14 mouse cellular contexts compared by ENCODE assay signal in genomic region chr1:34059231-34059630, GRCm38 (mm10).
"Had no signal": no experiment of that assay in that cellular context is flagged by ENCODE, and none has a peak within 500 bp of the region (broad histone marks: within the 10 kb centered on the region; RNA-seq: fewer than 3 reads in every experiment).

No protein-coding gene starts in this region.

- ATAC-seq: liver, embryonic 12.5 days; midbrain, embryonic 15.5 days had no signal

- H3K9me3 ChIP-seq: limb, embryonic 15.5 days; liver, embryonic 12.5 days; lung, embryonic 15.5 days; midbrain, embryonic 15.5 days had no signal

- H3K9ac ChIP-seq: limb, embryonic 15.5 days; liver, embryonic 12.5 days; lung, embryonic 15.5 days; midbrain, embryonic 15.5 days had no signal

- H3K36me3 ChIP-seq: limb, embryonic 15.5 days; liver, embryonic 12.5 days; lung, embryonic 15.5 days; midbrain, embryonic 15.5 days had no signal

- H3K27me3 ChIP-seq: limb, embryonic 15.5 days; liver, embryonic 12.5 days; lung, embryonic 15.5 days; midbrain, embryonic 15.5 days had no signal

- H3K4me3 ChIP-seq: limb, embryonic 15.5 days; liver, embryonic 12.5 days; lung, embryonic 15.5 days; midbrain, embryonic 15.5 days had no signal

- H3K27ac ChIP-seq: kidney, postnatal 0 days; limb, embryonic 15.5 days; liver, embryonic 12.5 days; lung, embryonic 15.5 days; midbrain, embryonic 15.5 days; stomach, postnatal 0 days had no signal

- H3K4me2 ChIP-seq: limb, embryonic 15.5 days; liver, embryonic 12.5 days; lung, embryonic 15.5 days; midbrain, embryonic 15.5 days had no signal

- DNase-seq: kidney, adult 11 months; kidney, adult 9 months; kidney, postnatal 36 days; layer of hippocampus, adult 9-11 months; layer of hippocampus, postnatal 36 days; right cerebral cortex, adult 18-20 months; right cerebral cortex, postnatal 25 days; thymus, postnatal 14 days had no signal
